Mouse (Mus musculus) liver, postnatal 0 days (tissue): ENCODE measurements around the gene Wdr73.

Source experiments
- CTCF ChIP-seq: sonication (generic); IDR thresholded peaks from 2 replicates; pipeline ENCODE4 v1.5.1; 2016; ENCODE audit warnings: antibody characterized with exemption, low read depth
- EP300 ChIP-seq: IDR thresholded peaks from 2 replicates; pipeline ENCODE4 v1.6.1; 2016; ENCODE audit warnings: antibody characterized with exemption, low read depth, mild to moderate bottlenecking

DNA sequence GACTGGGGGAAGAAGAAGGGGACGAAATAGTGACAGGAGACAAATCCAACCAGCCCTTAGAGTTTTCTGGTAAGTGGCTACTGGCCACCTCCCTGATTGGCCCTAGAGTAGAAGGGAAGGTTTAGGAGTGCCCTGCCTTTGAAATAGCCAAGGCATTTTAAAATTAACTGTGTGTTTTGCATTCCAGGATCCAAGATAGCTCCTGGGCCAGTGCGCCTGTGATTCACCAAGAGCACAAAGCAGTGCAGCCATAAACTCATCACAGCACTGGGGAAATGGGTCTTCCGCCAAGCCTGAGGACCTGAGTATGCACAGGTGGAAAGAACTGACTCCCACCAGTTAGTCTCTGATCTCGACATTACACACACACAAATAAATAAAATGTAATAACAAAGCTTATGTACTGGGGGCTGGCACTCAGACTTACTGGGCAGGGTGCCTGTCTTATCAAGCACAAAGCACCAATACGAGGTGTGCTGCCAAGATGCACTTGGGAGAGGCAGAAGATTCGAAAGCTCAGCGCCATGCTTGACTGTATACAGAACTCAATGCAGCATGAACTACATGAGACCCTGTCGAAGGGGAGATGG lies 30.6 kb upstream of the Wdr73 start:
- TF ChIP-seq CTCF (no peak), EP300 (no peak)
